Mouse (Mus musculus): Measurements from ENCODE around the gene Hcn2.

Gene Hcn2

GRCm38 (mm10) chr10:79778006-79778405 lies 61.6 kb downstream of the Hcn2 start:
- no peak for DNase-seq

DNA sequence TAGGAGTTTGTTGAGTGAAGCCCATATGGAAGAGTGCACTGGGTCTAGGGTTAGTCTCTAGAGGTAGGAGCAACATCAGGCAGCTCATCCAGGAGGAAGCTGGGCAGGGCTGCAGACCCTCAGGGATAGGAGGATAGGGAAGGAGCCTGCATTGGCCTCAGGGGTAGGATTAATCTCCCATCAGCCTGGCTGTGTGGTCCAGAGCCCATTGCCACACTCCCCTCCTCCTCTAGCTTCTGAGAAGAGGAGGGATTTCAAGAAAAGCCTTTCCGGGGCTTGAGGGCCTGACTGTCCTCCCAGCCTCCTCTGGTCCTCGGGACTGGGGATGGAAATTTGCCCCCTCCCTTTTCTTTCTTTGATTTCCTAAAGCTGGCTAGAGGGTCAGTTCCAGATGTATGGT lies 62.8 kb downstream of the Hcn2 start:
- no peak for DNase-seq

DNA sequence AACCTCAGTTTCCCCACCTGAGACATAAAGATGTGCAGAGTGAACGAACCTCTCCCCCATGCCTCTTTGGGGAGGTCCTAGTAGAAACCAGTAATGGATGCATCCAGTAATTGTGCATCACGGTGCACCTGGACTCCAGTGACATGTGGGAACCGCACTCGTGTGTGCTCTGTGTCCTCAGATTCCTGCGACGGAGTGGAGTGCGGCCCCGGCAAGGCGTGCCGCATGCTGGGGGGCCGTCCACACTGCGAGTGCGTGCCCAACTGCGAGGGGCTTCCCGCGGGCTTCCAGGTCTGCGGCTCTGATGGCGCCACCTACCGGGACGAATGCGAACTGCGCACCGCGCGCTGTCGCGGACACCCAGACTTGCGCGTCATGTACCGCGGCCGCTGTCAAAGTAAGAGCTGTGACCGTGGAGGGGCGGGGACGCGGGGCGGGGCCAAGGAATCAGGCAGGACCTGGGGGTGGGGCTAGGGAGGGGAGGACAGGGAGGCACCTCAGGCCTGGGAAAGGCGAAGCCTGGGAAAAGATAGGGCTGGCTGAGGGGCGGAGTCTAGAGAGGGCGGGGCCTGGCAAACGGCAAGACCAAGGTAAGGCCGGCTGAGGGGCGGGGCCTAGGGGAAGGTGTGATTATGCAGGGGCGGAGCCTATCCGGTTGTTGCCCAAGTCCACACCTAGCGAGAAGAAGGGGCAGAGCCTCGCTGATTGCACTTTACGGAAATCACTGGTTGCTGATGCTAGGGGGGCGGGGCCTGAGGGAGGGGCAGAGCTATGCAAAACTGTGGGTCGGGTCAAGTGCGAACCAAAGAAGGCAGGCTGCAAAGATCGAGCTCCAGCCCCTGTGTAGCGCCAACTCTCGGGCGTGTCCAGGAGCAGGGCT lies 63.6 kb downstream of the Hcn2 start:
- DNase-seq: peak; percentile 94

DNA sequence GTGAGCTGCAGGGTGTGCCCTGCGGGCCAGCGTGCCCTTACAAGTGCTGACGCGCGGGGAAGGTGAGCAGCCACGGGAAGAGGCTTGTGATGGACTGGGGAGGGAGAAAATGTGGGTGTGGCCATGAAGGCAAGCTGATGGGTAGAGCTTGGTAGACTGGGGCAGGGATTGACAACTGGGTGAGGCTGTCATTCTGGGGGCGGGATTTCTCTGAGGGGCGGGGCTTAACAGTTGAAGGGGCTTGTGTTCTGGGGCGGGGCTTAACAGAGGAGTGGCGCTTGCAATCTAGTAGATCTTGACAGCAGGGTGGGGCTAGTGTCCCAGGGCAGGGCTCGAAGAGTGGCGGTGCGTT lies 64.2 kb downstream of the Hcn2 start:
- no peak for DNase-seq

- DNase-seq: no peak
These were observed 64.7 kb downstream of the Hcn2 start for GRCm38 (mm10) chr10:79781139-79781538.

DNA sequence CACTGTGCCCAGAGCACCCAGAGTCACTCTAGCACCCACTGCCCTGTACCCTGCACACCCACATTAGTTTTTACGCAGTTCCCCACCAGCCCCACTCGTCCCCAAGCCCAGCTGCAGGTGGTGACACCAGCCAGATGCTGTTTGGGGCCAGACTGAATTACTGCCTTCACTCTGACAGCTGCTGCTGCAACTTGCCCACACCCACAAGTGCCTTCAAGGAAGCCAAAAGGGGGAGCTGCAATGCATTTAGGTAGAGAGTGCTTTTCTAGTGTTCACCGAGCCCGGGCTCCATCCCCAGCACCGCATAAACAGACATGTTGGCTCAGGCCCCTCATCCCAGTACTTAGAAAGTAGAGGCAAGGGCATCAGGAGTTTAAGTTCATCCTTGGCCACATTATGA lies 65.5 kb downstream of the Hcn2 start:
- DNase-seq: no peak

DNA sequence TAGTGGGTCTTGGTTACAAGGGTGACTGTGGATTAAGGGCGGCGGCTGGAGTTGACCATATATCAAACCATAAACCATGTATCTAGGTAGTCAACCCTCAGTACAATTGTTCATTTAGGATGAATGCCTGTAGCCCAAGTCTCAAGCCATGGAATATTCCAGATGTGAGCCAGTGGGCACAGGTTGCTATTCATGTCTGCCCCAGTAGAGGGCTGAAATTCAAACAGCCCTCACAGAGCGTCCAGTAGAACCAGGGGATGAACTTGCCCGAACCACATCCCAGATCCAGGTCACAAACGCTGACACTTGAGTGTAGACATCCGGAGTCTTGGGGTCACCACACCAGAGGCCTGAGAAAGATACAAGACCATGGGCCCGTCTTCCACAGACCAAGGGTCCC lies 66.6 kb downstream of the Hcn2 start:
- DNase-seq: no peak

GRCm38 (mm10) chr10:79783920-79784800 lies 67.7 kb downstream of the Hcn2 start:
- DNase-seq: no peak

Data from right cerebral cortex, postnatal 14 days (tissue).